Mouse (Mus musculus): Measurements from ENCODE around the gene Vmn1r72.
"Not testable (repeated sequence)": the region's sequence is repeated elsewhere in the genome, so short reads cannot be mapped to it uniquely, and the experiment has no call there.

Gene Vmn1r72

DNA sequence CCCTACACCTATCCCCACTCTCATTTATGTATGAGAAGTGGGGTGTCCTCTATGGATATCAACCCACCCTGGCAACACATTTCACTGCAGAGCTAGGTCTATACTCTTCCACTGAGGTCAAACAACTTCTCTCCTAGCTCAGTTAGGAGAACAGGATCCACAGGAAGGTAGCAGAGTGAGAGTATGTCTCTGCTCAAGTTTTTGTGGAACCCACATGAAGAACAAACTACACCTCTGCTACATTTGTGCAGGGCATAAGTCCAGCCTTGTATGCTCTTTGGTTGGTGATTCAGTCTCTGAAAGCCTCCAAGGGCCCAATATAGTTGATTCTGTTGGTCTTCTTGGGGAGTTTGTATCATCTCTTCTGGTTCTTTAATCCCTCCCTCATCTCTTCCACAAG is at the start of gene Vmn1r72:
Gene Vmn1r72, minus strand, starts transcription at position 101 of the 400 bp plus-strand sequence.
- DNase-seq (ENCODE audit: low read depth, low spot score); H3K36me3 ChIP-seq (ENCODE audit: control insufficient read depth, insufficient read depth, low read length, poor library complexity, severe bottlenecking); H3K27me3 ChIP-seq (ENCODE audit: control insufficient read depth, insufficient read depth, low read length, poor library complexity, severe bottlenecking): not testable (repeated sequence)

DNA sequence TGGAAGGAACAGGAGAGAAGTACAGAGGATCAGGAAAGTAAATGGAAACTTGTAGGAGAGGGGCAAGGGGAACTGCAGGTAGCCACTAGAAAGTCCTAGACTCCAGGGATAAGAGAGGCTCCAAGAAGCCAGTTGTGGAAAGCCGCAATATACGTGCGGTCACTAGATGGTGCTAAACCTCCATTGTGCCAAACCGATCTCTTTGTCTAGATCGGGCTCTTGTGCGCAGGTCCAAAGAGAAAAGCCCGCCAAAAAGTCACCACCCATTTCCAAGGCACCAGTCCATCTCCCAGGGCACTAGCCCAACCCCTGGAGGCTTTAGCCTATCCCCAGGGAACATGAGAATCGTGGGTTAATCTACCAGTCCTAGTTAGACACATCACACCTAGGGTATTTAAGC is 62.9 kb downstream of the Vmn1r72 start:
- not testable (repeated sequence) for DNase-seq (ENCODE audit: low read depth, low spot score); H3K27me3 ChIP-seq (ENCODE audit: control insufficient read depth, insufficient read depth, low read length, poor library complexity, severe bottlenecking); H3K36me3 ChIP-seq (ENCODE audit: control insufficient read depth, insufficient read depth, low read length, poor library complexity, severe bottlenecking)
